ENCODE assay signal across 15 mouse cellular contexts in the genomic region with DNA sequence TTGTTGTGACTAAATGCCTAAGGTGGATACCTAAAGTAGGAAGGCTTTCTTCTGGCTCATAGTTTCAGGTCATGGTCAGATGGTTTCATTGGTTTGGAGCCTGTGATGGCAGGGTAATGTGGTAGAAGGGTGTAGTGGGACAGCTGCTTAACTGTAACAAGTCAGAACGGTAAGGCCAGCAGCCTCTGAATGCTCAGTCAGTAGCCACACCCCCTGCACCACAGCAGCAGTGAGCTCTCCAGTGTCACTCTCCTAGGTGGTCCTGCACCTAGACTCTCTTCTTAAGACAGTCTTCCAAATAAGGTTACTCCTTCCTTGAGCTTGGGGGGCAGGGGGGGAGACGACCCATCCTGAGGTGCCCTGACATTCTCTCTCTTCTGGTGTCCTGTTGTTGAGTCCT. TPM values are rescaled to one million over a fixed set of nuclear protein-coding genes. Genes with fewer than 3 reads are reported as not detected.
"Had no signal": no experiment of that assay in that cellular context is flagged by ENCODE, and none has a peak within 500 bp of the region (broad histone marks: within the 10 kb centered on the region; RNA-seq: fewer than 3 reads in every experiment).

No protein-coding gene starts in this region.

- H3K9me3 ChIP-seq: limb, embryonic 15.5 days; liver, embryonic 13.5 days; midbrain, embryonic 13.5 days; neural tube, embryonic 15.5 days had no signal

- H3K4me3 ChIP-seq: left cerebral cortex, adult 2 months; limb, embryonic 15.5 days; liver, embryonic 13.5 days; midbrain, embryonic 13.5 days; neural tube, embryonic 15.5 days had no signal

- H3K27ac ChIP-seq: left cerebral cortex, adult 2 months; limb, embryonic 15.5 days; liver, embryonic 13.5 days; midbrain, embryonic 13.5 days; neural tube, embryonic 15.5 days had no signal

- DNase-seq: kidney, postnatal 25 days; liver, embryonic 13.5 days; lung, adult 18-20 months; right cerebral cortex, adult 18-20 months; right cerebral cortex, postnatal 25 days; thymus, adult 18-20 months; thymus, postnatal 14 days had no signal

- H3K9ac ChIP-seq: limb, embryonic 15.5 days; liver, embryonic 13.5 days; midbrain, embryonic 13.5 days; neural tube, embryonic 15.5 days had no signal

- H3K27me3 ChIP-seq: limb, embryonic 15.5 days; liver, embryonic 13.5 days; midbrain, embryonic 13.5 days; neural tube, embryonic 15.5 days had no signal

- ATAC-seq: midbrain, embryonic 13.5 days had no signal

- H3K4me1 ChIP-seq: midbrain, embryonic 13.5 days had no signal

- H3K4me2 ChIP-seq: limb, embryonic 15.5 days; liver, embryonic 13.5 days; midbrain, embryonic 13.5 days; neural tube, embryonic 15.5 days had no signal

RNA-seq across cellular contexts. Expression of gene Otp, which starts 47.6 kb away (rescaled TPM):
- total RNA-seq: layer of hippocampus, postnatal 25 days had no signal
- polyA plus RNA-seq: limb, embryonic 11.5 days; limb, embryonic 15.5 days; liver, embryonic 13.5 days; lung, embryonic 16.5 days; small intestine, adult 2 months had no signal
